18 mouse cellular contexts compared by ENCODE assay signal in genomic region chr14:47896581-47896980, GRCm38 (mm10).
A peak's percentile ranks its signal among the peaks of the same experiment; 100 is the strongest.
DNase-seq lines count a peak whose midpoint lies in the region.
"Had no signal": no experiment of that assay in that cellular context is flagged by ENCODE, and none has a peak within 500 bp of the region (broad histone marks: within the 10 kb centered on the region; RNA-seq: fewer than 3 reads in every experiment).

No protein-coding gene starts in this region.

- H3K4me1 ChIP-seq in forebrain, embryonic 10.5 days, result 0 out of 2 replicates have a peak, but pooled peaks cover under 1% of the 10 kb centered on the region

- no peak overlapping the region for H3K27ac ChIP-seq in forebrain, embryonic 10.5 days

- no peak overlapping the region for H3K4me3 ChIP-seq in forebrain, embryonic 10.5 days

- WGBS in forebrain, embryonic 10.5 days, result 90% methylated on average over 3 of the region's 3 CpGs

- DNase-seq in ES-CJ7 (ENCODE audit: low read depth, low spot score), result peak; percentile 52
- peak; percentile 61 for DNase-seq in R1 (ENCODE audit: low read depth, low spot score)
- DNase-seq in ZHBTc4 (ENCODE audit: low read depth, low spot score), result peak; percentile 55
- no peak for DNase-seq in adrenal gland, adult 8-10 months
- no peak for DNase-seq in right cerebral cortex, postnatal 14 days
- DNase-seq in forebrain, embryonic 10.5 days (ENCODE audit: extremely low spot score, low spot score), result no peak
- DNase-seq: adrenal gland, adult 2 months; adrenal gland, postnatal 25 days; adrenal gland, postnatal 36 days; B cell, adult 2 months; cerebellum, adult 11 months; cerebellum, adult 11-12 months; cerebellum, adult 18-20 months; cerebellum, adult 2 months; cerebellum, adult 8-10 months; cerebellum, adult 9-10 months; cerebellum, adult 9-11 months had no signal

- no peaks in the 10 kb centered on the region for H3K9me3 ChIP-seq in forebrain, embryonic 10.5 days
- H3K9me3 ChIP-seq: G1E had no signal

- no peaks in the 10 kb centered on the region for H3K36me3 ChIP-seq in forebrain, embryonic 10.5 days (replicated peaks)
- H3K36me3 ChIP-seq: G1E had no signal

- H3K27me3 ChIP-seq in forebrain, embryonic 10.5 days (ENCODE audit: poor library complexity, severe bottlenecking), result no peaks in the 10 kb centered on the region

Comparison
In these comparisons a context has a peak if more than half of its experiments do, and no peak if none do; other contexts are left out.
1. DNase-seq: peak in ES-CJ7 (single experiment), R1 (single experiment) and ZHBTc4 (single experiment); none in adrenal gland, adult 8-10 months (single experiment), right cerebral cortex, postnatal 14 days (single experiment) and forebrain, embryonic 10.5 days (single experiment).